Comparison of ENCODE assay signal across 15 mouse cellular contexts in genomic region chr1:131299788-131300187, GRCm38 (mm10). TPM values are rescaled to one million over a fixed set of nuclear protein-coding genes. Genes with fewer than 3 reads are reported as not detected.
A peak's percentile ranks its signal among the peaks of the same experiment; 100 is the strongest.
DNase-seq lines count a peak whose midpoint lies in the region; ATAC-seq and TF ChIP-seq lines count a peak whose summit lies in the region.
"Had no signal": no experiment of that assay in that cellular context is flagged by ENCODE, and none has a peak within 500 bp of the region (broad histone marks: within the 10 kb centered on the region; RNA-seq: fewer than 3 reads in every experiment).

No protein-coding gene starts in this region.

- H3K4me2 ChIP-seq in heart, embryonic 16.5 days (ENCODE audit: low read depth, low read length), result no peak overlapping the region
- H3K4me2 ChIP-seq in neural tube, embryonic 15.5 days, result no peak overlapping the region
- H3K4me2 ChIP-seq: liver, embryonic 12.5 days had no signal

- no peak for DNase-seq in heart, postnatal 4 days
- peak; percentile 54 for DNase-seq in lung, postnatal 10 days
- no peak for DNase-seq in lung, adult 2 months
- peak; percentile 61 for DNase-seq in cerebellum, postnatal 25 days
- DNase-seq: adrenal gland, postnatal 10 days; gastrocnemius, postnatal 14 days; heart, postnatal 14 days; layer of hippocampus, postnatal 36 days; spleen, adult 18-20 months had no signal

- H3K27me3 ChIP-seq in heart, embryonic 16.5 days (ENCODE audit: control insufficient read depth, insufficient read depth, low read length), result no peaks in the 10 kb centered on the region
- H3K27me3 ChIP-seq in neural tube, embryonic 15.5 days (replicated peaks), result no peaks in the 10 kb centered on the region
- H3K27me3 ChIP-seq: liver, embryonic 12.5 days; Patski had no signal

- H3K4me3 ChIP-seq in heart, embryonic 16.5 days (ENCODE audit: low read length), result no peak overlapping the region
- no peak overlapping the region for H3K4me3 ChIP-seq in lung, adult 2 months (replicated peaks; ENCODE audit: extremely low read depth, low read depth, low read length)
- H3K4me3 ChIP-seq in neural tube, embryonic 15.5 days (replicated peaks), result no peak overlapping the region
- H3K4me3 ChIP-seq: liver, embryonic 12.5 days had no signal

- H3K27ac ChIP-seq in heart, embryonic 16.5 days (ENCODE audit: low read length), result 0 out of 2 replicates have a peak overlapping the region, but pooled peaks have one; percentile 28
- peak overlapping the region; percentile 58; the same call in 1 of the 2 replicates for H3K27ac ChIP-seq in neural tube, embryonic 15.5 days (replicated peaks)
- H3K27ac ChIP-seq: liver, embryonic 12.5 days had no signal

- no peak overlapping the region for H3K9ac ChIP-seq in heart, embryonic 16.5 days (ENCODE audit: low read length)
- H3K9ac ChIP-seq in neural tube, embryonic 15.5 days (replicated peaks), result no peak overlapping the region
- H3K9ac ChIP-seq: liver, embryonic 12.5 days had no signal

- 68% methylated on average over 6 of the region's 6 CpGs for WGBS in heart, embryonic 16.5 days
- WGBS in lung, adult 2 months, result 72% methylated on average over 6 of the region's 6 CpGs
- 40% methylated on average over 6 of the region's 6 CpGs for WGBS in neural tube, embryonic 15.5 days

- ATAC-seq in heart, embryonic 16.5 days (replicated peaks; ENCODE audit: extremely low read depth, insufficient read depth, low FRiP score), result no peak
- peak; percentile 45; the same call in 1 of the 2 replicates for ATAC-seq in neural tube, embryonic 15.5 days (ENCODE audit: low FRiP score)
- no peak for ATAC-seq in megakaryocyte-erythroid progenitor cell, adult 5-6 weeks (replicated peaks; ENCODE audit: low FRiP score, low TSS enrichment, poor library complexity, severe bottlenecking)
- ATAC-seq: CD4-positive, CD25-positive, alpha-beta regulatory T cell, adult 4 months; liver, embryonic 12.5 days; Patski had no signal

- H3K4me1 ChIP-seq in heart, embryonic 16.5 days (ENCODE audit: control insufficient read depth, insufficient read depth, low read length), result peaks cover 9% of the 10 kb centered on the region
- no peaks in the 10 kb centered on the region for H3K4me1 ChIP-seq in lung, adult 2 months (ENCODE audit: control insufficient read depth, insufficient read depth, low read length)
- peaks cover 12% of the 10 kb centered on the region for H3K4me1 ChIP-seq in neural tube, embryonic 15.5 days
- H3K4me1 ChIP-seq: liver, embryonic 12.5 days had no signal

- no peak for TF ChIP-seq POLR2A in lung, adult 2 months (IDR thresholded peaks at IDR 0.05; ENCODE audit: borderline replicate concordance, extremely low read depth, low read depth, low read length)

- TF ChIP-seq CTCF in lung, adult 2 months (IDR thresholded peaks at IDR 0.05; ENCODE audit: insufficient read depth, low read length), result no peak

- H3K9me3 ChIP-seq in heart, embryonic 16.5 days (replicated peaks; ENCODE audit: control insufficient read depth, low read length), result no peaks in the 10 kb centered on the region
- H3K9me3 ChIP-seq in neural tube, embryonic 15.5 days (replicated peaks), result no peaks in the 10 kb centered on the region
- H3K9me3 ChIP-seq: liver, embryonic 12.5 days had no signal

- H3K36me3 ChIP-seq in heart, embryonic 16.5 days (ENCODE audit: control insufficient read depth, insufficient read depth), result peaks cover 11% of the 10 kb centered on the region; the same call in 1 of the 2 replicates
- H3K36me3 ChIP-seq in neural tube, embryonic 15.5 days, result peaks cover 36% of the 10 kb centered on the region

RNA-seq across cellular contexts. Expression of gene Ikbke, which starts 20.4 kb away (rescaled TPM):
- polyA plus RNA-seq in heart, embryonic 16.5 days (2015; fragmentation: Nextera tagmentation; extraction: Ambion mirVana), result 4.0 and 5.0 TPM in 2 replicates
- total RNA-seq in heart, postnatal 4 days (2021), result 1 to 10 TPM; 2.9 to 3.0 TPM
- 9.6 and 15.3 TPM in 2 replicates for polyA plus RNA-seq in lung, adult 2 months (2012; rRNA removed)
- polyA plus RNA-seq in neural tube, embryonic 15.5 days (2015; fragmentation: Nextera tagmentation; extraction: Ambion mirVana), result 0.88 and 3.7 TPM in 2 replicates
- total RNA-seq in megakaryocyte-erythroid progenitor cell, adult 5-6 weeks (2014; fragmentation: Nextera tagmentation), result 11.1 and 11.2 TPM in 2 replicates
- 1.9 and 4.3 TPM in 2 replicates for total RNA-seq in megakaryocyte-erythroid progenitor cell, adult 5-6 weeks (2017)

RNA-seq across cellular contexts. Expression of gene Rassf5, which starts 54.7 kb away (rescaled TPM):
- 15.0 and 22.5 TPM in 2 replicates for polyA plus RNA-seq in heart, embryonic 16.5 days (2015; fragmentation: Nextera tagmentation; extraction: Ambion mirVana)
- total RNA-seq in heart, postnatal 4 days (2021), result 1 to 10 TPM; 4.4 to 4.5 TPM
- polyA plus RNA-seq in lung, adult 2 months (2012; rRNA removed), result 18.9 and 19.1 TPM in 2 replicates
- 5.6 and 15.8 TPM in 2 replicates for polyA plus RNA-seq in neural tube, embryonic 15.5 days (2015; fragmentation: Nextera tagmentation; extraction: Ambion mirVana)
- 19.8 and 20.0 TPM in 2 replicates for total RNA-seq in megakaryocyte-erythroid progenitor cell, adult 5-6 weeks (2014; fragmentation: Nextera tagmentation)
- 26.0 and 28.0 TPM in 2 replicates for total RNA-seq in megakaryocyte-erythroid progenitor cell, adult 5-6 weeks (2017)

Comparison
In these comparisons a context has a peak if more than half of its experiments do, and no peak if none do; other contexts are left out.
1. DNase-seq: peak in lung, postnatal 10 days (single experiment) and cerebellum, postnatal 25 days (2 of 2); none in heart, postnatal 4 days (single experiment) and lung, adult 2 months (single experiment).